Mouse (Mus musculus): ENCODE measurements around the gene Samd7.

The Samd7 gene

DNA sequence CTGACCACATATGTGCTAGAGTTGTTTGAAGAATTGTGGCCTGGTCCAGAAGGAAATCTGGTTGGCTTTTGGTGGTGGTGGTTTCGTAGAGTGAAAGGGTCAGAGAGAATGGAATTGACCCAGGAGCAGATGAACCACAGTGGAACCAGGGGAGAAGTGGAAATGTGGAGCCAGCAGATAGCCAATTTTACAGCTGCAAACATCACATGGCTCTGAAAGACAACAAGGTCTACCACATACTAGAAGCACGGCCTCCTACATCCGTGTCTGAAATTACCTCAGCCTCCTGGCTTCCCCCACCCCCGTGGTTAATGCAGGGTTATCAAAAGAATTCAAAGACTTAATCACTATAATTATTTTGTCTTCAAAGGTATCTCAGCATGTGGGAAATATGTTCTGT lies 18.8 kb downstream of the Samd7 start:
- no peak for DNase-seq (ENCODE audit: low spot score in 2 of 2)

DNA sequence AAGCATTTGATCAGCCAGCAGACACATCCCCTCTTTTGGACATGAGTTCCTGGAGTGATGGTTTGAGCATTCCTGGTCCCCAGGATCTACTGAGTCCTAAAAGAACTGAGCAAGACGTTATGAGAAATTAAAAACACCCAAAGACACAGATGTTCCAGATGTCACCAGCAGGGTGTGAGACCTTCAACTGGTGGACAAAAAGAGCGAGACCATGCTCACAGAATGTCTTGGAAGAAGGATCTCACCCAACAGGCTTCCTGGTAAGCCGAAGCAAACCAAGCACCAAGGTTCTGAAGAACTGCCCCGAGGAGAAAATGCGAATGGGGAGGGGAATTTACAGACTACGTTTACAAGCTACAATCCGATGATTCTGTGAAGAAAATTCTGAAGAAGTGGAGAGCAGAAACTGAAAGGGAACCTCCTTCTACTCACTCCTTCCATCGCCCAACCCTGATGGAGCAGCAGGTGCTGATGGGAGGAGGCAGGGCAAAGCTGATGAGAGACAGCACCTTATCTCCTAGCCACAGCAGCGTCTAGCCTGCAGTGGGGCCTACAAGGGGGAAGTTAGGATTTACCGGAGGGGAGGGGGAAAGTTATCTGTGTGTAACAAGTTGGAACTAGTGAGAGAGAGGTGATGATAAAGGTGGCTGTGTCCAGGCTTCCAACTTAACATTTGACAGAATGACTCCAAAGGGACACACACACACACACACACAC lies 19.4 kb downstream of the Samd7 start:
- DNase-seq (ENCODE audit: low spot score in 2 of 2), result no peak

DNA sequence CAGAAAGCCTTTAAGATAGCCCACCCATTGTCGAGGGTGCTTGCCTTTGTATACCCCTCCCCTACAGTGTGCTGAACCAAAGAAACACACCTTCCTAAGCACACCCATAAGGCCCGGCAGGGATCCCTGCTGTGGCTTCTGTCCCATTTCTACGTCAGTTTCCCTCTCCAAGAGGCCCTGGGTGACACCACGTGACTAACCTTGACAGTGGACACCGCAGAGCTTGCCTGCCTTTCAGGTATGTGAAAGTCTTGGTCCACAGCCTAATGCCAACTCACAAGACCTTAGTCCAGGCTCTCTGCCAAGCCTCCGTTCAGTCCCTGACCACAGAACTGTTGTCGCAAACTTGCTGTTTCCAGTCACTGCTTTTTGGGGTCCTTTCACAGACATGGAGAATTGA lies 20.1 kb downstream of the Samd7 start:
- no peak for DNase-seq (ENCODE audit: low spot score in 2 of 2)

DNA sequence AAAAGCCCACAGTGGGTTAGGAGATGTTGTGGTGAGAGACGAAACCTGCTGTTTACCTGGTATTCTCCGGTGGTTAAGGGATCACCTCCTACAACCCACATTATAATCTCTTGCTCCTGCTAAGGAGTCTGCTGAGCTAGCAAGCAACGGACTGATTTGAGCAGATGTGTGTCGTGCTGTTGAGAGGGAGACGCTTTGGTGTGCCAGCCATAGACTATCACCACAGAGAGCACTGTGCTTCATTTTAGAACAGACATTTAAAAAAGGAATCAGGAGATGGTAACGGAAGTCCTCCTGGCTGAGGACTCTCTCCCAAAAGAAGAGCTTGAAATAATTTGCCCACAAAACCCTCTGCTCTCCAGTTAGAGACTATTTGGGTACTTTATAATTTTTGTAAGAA lies 21.2 kb downstream of the Samd7 start:
- DNase-seq (ENCODE audit: low spot score in 2 of 2), result no peak

DNA sequence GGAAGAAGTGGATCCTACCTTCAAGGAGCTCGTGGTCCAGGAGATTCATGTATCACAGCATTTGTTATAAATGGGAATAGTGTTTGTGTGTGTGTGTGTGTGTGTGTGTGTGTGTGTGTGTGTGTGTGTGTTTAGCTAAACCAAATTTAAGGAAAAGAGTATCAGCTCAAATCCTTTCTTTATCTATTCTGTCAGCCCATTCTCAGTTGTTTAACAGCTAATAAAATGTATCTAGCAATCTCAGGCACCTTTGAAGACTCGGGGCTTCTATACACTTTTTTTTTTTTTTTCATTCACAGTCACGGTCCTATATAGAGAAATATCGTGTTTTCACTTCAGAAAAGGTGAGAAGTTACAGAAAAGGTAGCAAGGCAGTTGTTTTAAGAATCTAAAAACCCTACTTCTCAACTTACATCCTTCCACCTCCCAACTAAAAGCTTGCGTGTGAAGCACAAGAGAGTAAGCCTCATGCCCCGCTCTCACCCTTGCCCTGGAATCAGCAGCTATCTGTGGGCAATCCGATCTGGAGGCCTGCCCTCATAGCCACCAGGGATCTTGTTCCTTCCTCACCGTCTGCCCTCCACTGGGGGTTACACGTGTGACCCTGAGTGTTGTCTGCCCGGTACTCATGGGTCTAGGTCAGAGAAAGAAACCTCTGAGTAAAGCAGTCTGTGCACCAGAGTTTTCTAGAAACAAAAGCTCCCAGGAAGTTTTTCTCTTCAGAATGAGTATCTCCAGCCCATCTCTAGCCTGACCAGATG lies 23.8 kb downstream of the Samd7 start:
- DNase-seq (ENCODE audit: low spot score in 2 of 2), result peak in 1 of 2 experiments; percentile 15

DNA sequence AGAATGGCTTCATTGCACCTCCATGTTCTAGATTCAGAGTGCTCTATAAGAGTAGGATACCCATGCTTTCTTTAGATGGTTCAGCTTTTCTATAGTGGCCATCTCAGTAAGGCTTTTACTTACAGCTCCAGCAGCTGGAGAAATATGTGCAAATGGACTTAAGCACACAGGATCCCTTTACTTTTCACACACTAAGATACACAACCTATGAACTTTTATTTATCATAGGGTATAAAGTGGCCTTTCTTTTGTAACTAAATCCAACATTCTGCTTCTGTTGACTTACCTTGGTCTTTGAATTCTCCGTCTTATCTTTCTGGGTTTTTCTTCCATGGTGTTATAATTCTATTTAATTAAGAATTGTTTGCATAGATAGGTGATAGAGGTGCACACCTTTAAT lies 25.5 kb downstream of the Samd7 start:
- DNase-seq (ENCODE audit: low spot score in 2 of 2), result no peak

DNA sequence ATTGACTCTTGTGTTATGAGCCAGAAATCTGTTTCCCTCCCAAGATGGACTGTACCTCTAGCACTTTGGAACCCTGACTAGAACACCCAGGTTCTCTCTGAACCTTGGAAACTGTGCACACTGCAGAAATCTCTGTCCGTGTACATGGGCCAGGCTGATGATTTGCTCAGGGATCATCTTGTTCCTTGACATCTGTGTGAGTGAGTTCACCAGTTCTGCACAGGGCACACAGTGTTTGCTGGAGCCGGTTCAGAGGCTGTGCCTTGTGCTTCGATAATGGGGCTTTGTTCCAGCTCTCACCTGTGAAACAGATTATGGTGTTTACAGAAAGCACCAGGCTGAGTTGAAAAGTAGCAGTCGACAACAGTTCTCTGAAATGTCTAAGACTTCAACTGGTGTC lies 26.5 kb downstream of the Samd7 start:
- DNase-seq (ENCODE audit: low spot score in 2 of 2), result no peak

DNA sequence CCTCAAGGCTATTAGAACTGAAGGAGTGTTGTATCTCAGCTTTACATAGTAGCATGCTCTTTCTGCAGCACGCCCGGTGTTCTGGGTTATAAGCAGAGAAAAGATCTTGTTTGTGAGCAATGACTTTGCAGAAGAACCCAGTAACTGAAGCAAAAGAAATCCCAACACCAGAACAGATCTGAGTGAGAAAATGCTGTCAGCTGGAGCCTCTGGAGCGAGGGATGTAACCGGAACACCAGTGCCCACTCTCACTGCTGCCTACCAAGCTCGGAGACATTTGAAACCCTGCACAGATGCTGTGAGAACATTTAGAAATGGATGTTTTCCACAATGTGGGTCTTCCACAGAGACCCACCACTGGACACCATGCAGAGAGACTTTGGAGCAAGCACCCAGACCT lies 28.6 kb downstream of the Samd7 start:
- DNase-seq (ENCODE audit: low spot score in 2 of 2), result no peak

DNA sequence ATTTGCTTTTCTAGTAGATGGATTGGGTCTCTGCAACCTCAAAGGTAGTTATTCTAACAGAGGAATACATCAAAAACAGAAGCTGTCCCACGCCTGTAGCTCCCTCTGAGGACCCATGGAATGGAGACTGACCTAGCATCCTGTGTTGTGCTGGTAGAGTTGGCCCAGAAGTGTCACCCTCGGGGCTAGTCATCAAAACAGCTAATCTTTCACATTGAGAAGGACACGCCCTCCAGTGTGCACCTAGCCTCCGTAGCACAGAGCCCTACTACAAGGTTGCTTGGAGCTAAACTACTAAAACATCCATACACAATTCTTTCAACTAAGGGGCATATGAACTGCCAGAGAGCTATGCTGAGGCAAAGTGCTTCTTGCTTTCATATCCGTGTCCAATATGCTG lies 31.9 kb downstream of the Samd7 start:
- no peak for DNase-seq (ENCODE audit: low spot score in 2 of 2)

DNA sequence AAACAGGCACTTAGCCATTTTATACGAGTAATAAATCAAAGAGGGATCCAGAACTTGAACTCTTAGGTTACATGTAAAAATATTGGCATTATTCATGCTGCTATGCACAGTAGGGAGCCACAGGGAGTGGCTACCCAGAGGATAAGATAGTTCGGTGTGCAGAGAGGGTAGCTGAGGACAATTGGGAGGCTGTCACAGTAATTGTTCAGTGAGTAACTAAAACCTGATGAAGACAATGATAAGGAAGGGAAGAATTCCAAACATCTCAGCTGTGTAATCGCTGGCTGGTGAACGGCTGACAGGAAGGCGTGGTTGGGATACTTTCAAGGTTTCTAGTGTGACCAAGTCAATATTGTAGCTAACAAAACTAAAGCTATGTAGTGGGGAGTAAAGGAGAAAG lies 42.4 kb downstream of the Samd7 start:
- no peak for DNase-seq (ENCODE audit: low spot score in 2 of 2)

DNA sequence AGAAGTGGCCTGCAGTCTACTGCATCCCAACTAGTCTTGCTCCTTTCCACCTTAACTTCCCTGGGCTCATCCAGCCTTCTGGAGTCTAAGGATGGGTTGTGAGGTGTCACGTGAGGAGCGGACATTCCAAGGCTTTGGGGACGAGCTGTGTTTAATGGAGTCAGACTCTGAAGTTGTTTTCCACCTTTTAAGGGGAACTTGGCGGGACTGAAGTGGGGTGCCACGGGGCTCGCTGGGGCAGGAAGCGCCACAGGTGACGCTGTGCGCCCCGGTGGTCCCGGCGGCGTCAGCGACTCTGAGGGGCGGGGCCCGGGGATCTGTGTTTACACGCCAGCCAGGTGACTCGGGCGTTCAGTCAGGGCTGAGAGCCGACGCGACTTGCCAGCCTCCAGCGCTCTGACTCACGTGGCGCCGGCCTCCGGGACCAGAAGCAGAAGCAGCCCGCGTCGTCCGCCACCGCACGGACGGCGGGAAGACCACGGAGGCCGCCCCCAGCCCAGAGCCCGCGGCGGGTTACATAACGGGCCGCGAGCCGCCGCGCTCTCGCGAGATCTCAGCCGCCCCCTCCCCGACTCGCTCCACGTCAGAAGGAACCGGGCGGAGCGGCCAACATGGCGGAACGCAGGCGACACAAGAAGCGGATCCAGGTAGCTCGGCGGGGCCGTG lies 46.8 kb downstream of the Samd7 start, which contains the start of gene Sec62:
Sec62 (plus strand) TSS at position 139 of the 666 bp plus-strand sequence.
- DNase-seq (ENCODE audit: low spot score in 2 of 2), result peak; percentile 89 to 90

DNA sequence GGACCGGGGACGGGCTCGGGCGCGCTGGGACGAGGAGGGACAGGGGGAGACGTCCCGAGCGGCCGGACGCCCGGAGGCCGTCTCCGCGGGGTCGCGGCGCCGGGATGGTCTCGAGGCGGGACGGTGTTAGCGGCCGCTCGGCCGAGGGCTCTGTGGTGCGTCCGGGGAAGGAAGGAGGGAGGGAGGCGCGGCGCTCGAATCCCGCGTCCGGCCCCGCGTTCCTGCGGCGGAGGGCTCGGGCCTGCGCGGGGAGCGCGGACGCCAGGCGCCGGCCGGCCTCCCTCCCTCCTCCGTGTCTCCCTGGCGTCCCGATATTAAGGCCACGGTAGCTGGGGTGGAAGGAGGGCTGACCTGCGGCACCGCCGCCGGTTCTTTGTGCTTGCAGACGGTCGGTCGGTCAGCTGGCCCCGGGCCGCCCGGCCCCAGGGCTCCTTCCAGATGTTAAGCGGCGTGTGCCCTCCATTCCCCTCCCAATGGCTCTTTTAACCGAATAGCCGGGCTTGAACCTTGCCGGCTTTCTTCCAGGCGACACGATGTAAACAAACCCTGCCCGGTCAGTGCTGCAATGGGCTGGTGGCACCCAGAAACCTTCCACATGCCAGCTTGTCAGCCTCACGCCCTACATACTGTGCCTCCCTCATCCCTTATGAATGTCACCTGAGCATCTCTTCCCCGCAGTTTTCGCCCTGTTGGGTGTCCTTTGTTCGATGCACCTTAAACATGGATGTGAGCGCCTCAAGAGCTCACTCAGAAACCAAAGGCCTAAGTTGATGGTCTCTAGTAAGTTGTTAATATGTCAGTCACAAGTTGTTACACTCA lies 47.5 kb downstream of the Samd7 start:
- DNase-seq (ENCODE audit: low spot score in 2 of 2), result peak; percentile 39 to 41

DNA sequence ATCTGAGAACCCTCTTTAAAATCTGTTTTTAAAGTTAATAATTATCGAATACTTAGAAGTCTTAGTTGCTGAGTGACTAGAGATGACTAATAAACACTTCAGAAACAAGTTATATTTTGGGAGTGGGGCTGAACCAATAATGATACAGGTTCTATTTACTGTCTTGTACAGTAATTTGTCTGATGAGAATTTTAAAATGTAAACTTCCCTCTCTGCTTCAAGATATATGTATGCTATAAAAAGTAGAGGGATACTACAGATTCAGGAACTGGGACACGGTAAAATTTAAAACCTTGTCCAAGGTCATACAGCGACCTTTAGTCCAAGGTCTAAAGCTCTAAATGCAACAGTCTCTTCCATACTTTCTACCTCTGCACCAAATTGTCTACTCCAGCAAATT lies 56.1 kb downstream of the Samd7 start:
- no peak for DNase-seq (ENCODE audit: low spot score in 2 of 2)

DNA sequence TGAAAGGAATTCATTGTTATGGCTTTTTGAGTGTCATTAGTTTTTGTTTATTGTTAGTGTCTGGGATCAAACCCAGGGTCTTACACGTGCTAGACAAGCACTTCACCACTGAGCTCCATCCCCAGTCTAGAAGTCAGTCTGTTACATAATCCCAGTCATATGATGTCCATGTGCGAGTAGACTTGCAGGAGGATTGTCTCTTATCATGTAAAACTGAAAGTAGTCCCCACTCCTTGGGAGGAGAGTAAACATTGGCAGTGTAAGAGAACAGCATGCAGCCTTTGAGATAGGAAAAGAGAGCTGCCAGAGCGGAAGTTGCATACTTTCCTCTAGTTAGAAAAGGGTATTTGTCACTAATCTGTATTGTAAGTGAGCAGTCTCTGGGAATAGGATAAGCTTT lies 66.8 kb downstream of the Samd7 start:
- no peak for DNase-seq (ENCODE audit: low spot score in 2 of 2)

Measured in urinary bladder, postnatal 36 days (tissue).